Mouse (Mus musculus) thymus, adult 2 months (tissue): ENCODE results near the gene Hist1h2be.

Experiments used
- CTCF ChIP-seq: fragments of 200-500 bp; IDR thresholded peaks from 2 replicates; pipeline ENCODE4 v1.5.1; 2012; ENCODE audit warnings: mild to moderate bottlenecking, control low read depth, low read length, moderate library complexity, borderline replicate concordance; ENCODE audit not compliant: control insufficient read depth, poor library complexity, insufficient read depth; ENCODE audit errors: extremely low read depth
- POLR2A ChIP-seq: fragments of 200-500 bp; IDR thresholded peaks from 2 replicates; pipeline ENCODE4 v1.6.1; 2012; ENCODE audit warnings: mild to moderate bottlenecking, low read length, control low read depth, moderate library complexity; ENCODE audit not compliant: control insufficient read depth, poor library complexity, insufficient read depth; ENCODE audit errors: extremely low read depth

DNA sequence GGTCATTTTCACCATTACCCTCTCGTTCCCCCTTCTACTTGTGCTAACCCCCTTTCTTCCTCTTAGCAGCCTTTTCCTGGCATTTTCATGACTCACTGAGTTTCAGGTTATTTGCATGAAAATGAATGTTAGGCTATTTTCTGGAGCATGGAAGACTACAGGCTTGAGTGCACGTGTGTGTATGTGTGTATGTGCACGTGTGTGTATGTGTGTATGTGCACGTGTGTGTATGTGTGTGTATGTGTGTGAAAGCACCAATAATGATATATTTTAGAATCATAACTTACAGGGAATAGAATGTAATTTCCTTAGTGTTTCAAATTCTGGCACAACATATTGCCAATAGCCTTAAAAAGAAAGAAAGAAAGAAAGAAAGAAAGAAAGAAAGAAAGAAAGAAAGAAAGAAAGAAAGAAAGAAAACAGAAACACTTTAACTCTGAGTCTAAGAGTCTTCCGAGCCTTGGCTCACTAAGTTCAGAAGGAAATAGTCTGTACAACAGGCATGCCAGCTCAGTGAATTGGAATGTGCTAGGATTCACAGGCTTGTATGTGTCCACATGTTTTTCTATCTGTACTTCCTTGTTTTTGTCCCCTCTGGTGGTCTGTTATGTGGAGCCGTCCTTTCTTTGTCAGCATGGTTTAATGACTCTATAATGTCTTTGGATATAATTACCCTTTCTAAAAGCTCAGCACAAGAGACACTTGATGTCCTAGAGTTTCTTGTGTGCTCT is 38.9 kb upstream of the Hist1h2be start:
- no peak for TF ChIP-seq CTCF
- no peak for TF ChIP-seq POLR2A
